Mouse (Mus musculus) liver, embryonic 12.5 days (tissue): ENCODE measurements at regions not wholly inside any gene's neighbourhood (a gene's known extent, or its start where the extent isn't known, plus 50 kb on each side); places are given as distances from the start of the nearest gene placed in this dataset.

Experiments
- ATAC-seq: fragments of 200-750 bp; cut with Nextera tagmentation; 2 replicates; pipeline ENCODE4 v1.8.0; 2017; ENCODE audit warnings: moderate number of reproducible peaks, mild to moderate bottlenecking, moderate library complexity
- H3K27ac ChIP-seq: fragments of 300-500 bp; sonication (generic); 2 replicates; pipeline ENCODE4 v1.5.1; 2016; ENCODE audit warnings: mild to moderate bottlenecking
- H3K27me3 ChIP-seq: fragments of 300-500 bp; sonication (generic); replicated peaks from 2 replicates; pipeline ENCODE4 v1.6.1; 2016; ENCODE audit warnings: mild to moderate bottlenecking, moderate library complexity
- H3K36me3 ChIP-seq: fragments of 300-500 bp; sonication (generic); 2 replicates; pipeline ENCODE4 v1.6.1; 2016; ENCODE audit warnings: mild to moderate bottlenecking, moderate library complexity
- H3K4me1 ChIP-seq: fragments of 300-500 bp; sonication (generic); 2 replicates; pipeline ENCODE4 v1.6.1; 2016
- H3K4me2 ChIP-seq: fragments of 300-500 bp; sonication (generic); 2 replicates; pipeline ENCODE4 v1.6.1; 2016; ENCODE audit warnings: mild to moderate bottlenecking, moderate library complexity
- H3K4me3 ChIP-seq: fragments of 300-500 bp; sonication (generic); 2 replicates; pipeline ENCODE4 v1.5.1; 2016; ENCODE audit warnings: mild to moderate bottlenecking, moderate library complexity
- H3K9ac ChIP-seq: fragments of 300-500 bp; sonication (generic); 2 replicates; pipeline ENCODE4 v1.6.1; 2016; ENCODE audit warnings: mild to moderate bottlenecking, moderate library complexity
- H3K9me3 ChIP-seq: fragments of 300-500 bp; sonication (generic); replicated peaks from 2 replicates; pipeline ENCODE4 v1.6.1; 2016; ENCODE audit warnings: mild to moderate bottlenecking, moderate library complexity
- WGBS: fragments of 180-500 bp; shearing (Covaris S2); methylation state at CpG from one replicate; pipeline ENCODE4 v1.1.7; 2016; ENCODE audit not compliant: insufficient replicate concordance; 5-methylcytosine and 5-hydroxymethylcytosine counted together

DNA sequence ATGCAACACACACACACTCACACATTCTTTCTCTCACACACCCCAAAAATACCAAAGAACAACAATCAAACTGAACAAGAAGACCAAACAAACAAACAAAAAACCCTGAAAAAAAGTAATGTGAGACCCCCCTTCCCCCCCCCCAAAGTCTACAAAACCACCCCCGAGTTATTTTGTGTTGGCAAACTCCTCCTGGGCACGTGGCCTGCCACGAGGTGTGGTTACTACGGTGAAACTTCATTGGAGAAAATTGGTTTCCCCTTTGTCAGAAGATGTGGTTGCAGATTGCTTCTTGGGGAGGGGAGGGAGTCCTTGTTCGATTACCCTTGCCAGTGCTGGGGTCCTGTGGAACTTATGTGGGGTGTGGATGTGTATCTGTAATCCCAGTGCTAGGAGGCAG lies 82.3 kb upstream of the S1pr3 start:
- no peak overlapping the region for H3K4me2 ChIP-seq
- ATAC-seq = no peak
- H3K36me3 ChIP-seq = no peaks in the 10 kb centered on the region
- no peak overlapping the region for H3K4me3 ChIP-seq
- H3K4me1 ChIP-seq = no peaks in the 10 kb centered on the region
- 23% methylated on average over 5 of the region's 5 CpGs for WGBS
- H3K27ac ChIP-seq = no peak overlapping the region
- H3K9me3 ChIP-seq = no peaks in the 10 kb centered on the region
- H3K9ac ChIP-seq = no peak overlapping the region
- H3K27me3 ChIP-seq = no peaks in the 10 kb centered on the region

GRCm38 (mm10) chr13:51328131-51328970 lies 80.1 kb upstream of the S1pr3 start:
- WGBS = 45% methylated on average over 15 of the region's 15 CpGs
- H3K36me3 ChIP-seq = no peaks in the 10 kb centered on the region
- no peak for ATAC-seq
- no peak overlapping the region for H3K4me3 ChIP-seq
- H3K27ac ChIP-seq = no peak overlapping the region
- no peak overlapping the region for H3K9ac ChIP-seq
- H3K4me1 ChIP-seq = no peaks in the 10 kb centered on the region
- H3K4me2 ChIP-seq = no peak overlapping the region
- no peaks in the 10 kb centered on the region for H3K27me3 ChIP-seq
- no peaks in the 10 kb centered on the region for H3K9me3 ChIP-seq

DNA sequence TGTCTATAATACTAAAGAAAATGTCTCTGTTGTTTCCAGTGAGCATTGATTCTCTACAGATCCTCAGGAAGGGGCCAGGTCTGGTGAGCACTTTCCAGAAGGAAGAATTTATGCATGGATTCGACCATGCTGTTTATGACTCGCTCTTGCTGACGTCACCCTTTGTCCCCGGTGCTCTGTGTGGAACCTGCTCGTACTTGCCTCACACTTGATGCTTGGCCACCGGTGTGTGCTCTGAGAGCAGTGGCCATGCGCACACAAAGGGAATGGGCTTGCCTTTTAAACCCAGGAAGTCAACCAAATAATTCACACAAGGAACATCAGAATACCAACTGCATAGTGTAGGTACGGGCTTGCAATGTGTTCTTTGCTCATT lies 79.5 kb upstream of the S1pr3 start:
- H3K27ac ChIP-seq = no peak overlapping the region
- no peak overlapping the region for H3K4me2 ChIP-seq

GRCm38 (mm10) chr13:51329717-51330116 lies 78.7 kb upstream of the S1pr3 start:
- no peak overlapping the region for H3K9ac ChIP-seq
- H3K4me3 ChIP-seq = no peak overlapping the region
- no peaks in the 10 kb centered on the region for H3K9me3 ChIP-seq
- no peak overlapping the region for H3K27ac ChIP-seq
- no peaks in the 10 kb centered on the region for H3K4me1 ChIP-seq
- H3K36me3 ChIP-seq = no peaks in the 10 kb centered on the region
- no peak overlapping the region for H3K4me2 ChIP-seq
- no peak for ATAC-seq
- H3K27me3 ChIP-seq = no peaks in the 10 kb centered on the region

More for the DNA sequence above, 79.5 kb upstream of the S1pr3 start:
- ATAC-seq = no peak
- Histone ChIP-seq H3K27me3 (no peaks in the 10 kb centered on the region), H3K9ac (no peak overlapping the region), H3K36me3 (no peaks in the 10 kb centered on the region), H3K4me1 (no peaks in the 10 kb centered on the region), H3K9me3 (no peaks in the 10 kb centered on the region), H3K4me3 (no peak overlapping the region)
- 64% methylated on average over 8 of the region's 8 CpGs for WGBS

DNA sequence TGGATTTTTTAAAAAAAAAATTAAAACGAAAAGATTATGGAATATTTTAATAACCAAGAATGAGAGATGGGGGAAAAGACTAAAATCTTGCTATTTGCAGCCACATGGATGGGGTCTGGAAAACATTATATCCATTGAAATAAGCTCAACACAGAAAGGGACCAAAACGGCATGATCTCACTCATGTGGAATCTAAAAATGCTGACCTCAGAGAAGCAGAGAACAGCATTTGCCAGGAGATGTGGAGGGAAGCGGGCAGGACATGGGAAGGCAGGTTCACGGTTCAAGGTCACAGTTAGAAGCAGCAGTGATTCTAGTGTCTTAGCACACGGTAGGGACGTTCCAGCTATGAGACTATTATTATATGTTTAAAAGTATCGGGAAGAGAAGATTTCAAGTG lies 76.2 kb upstream of the S1pr3 start:
- H3K4me2 ChIP-seq = no peak overlapping the region
- whole genome bisulfite sequencing = 73% methylated on average over 7 of the region's 7 CpGs
- H3K27me3 ChIP-seq = no peaks in the 10 kb centered on the region
- no peak for ATAC-seq
- H3K9me3 ChIP-seq = no peaks in the 10 kb centered on the region
- no peaks in the 10 kb centered on the region for H3K4me1 ChIP-seq
- no peaks in the 10 kb centered on the region for H3K36me3 ChIP-seq
- H3K27ac ChIP-seq = no peak overlapping the region
- H3K9ac ChIP-seq = no peak overlapping the region
- H3K4me3 ChIP-seq = no peak overlapping the region

DNA sequence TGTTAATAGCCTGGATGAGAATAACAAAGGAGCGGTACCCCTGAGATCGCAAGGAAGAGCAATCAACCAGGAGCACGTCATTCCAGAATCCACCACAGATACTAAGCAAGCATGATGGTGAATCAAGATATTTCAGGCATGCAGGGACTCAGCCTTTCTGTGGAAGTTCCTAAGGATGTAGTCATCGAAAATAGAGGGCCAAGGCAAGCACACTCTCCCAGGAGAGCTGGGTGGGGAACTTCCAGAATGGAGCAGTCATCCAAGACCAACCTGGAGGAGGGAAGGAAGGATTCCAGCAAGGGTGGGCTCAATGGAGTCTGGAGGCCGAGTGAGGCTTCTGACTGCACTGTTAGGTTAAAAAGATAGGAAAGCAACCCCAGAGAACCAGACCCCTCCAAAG lies 75.0 kb upstream of the S1pr3 start:
- WGBS = 66% methylated on average over 5 of the region's 5 CpGs
- Histone ChIP-seq H3K9me3 (no peaks in the 10 kb centered on the region), H3K4me3 (no peak overlapping the region), H3K27ac (no peak overlapping the region), H3K4me1 (no peaks in the 10 kb centered on the region), H3K4me2 (no peak overlapping the region), H3K9ac (no peak overlapping the region), H3K27me3 (no peaks in the 10 kb centered on the region), H3K36me3 (no peaks in the 10 kb centered on the region)
- ATAC-seq = no peak

- Histone ChIP-seq H3K4me3 (no peak overlapping the region), H3K9me3 (peaks cover 4% of the 10 kb centered on the region; the same call in 1 of the 2 replicates), H3K4me1 (no peaks in the 10 kb centered on the region), H3K9ac (no peak overlapping the region), H3K27me3 (no peaks in the 10 kb centered on the region), H3K27ac (no peak overlapping the region), H3K36me3 (no peaks in the 10 kb centered on the region), H3K4me2 (no peak overlapping the region)
- WGBS = 63% methylated on average over 5 of the region's 5 CpGs
- ATAC-seq = no peak
Observed at GRCm38 (mm10) chr13:51336726-51337125, 71.7 kb upstream of the S1pr3 start.

DNA sequence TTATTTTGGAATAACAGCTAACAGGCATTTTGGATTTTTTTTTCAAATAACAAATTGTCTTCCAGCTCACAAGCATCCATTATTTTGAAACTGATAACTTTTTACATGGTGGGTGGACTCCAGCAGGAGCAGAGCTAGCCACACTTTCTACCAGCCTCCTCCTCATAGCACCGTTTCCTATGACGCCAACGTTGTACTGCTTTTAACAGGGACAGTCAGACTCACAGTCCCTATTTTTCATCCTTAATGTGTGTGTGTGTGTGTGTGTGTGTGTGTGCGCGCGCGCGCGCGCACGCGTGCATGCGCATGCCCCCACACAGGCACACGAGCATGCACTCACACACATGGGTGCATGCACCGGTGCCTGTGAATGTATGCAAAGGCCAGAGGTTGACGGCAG lies 70.5 kb upstream of the S1pr3 start:
- Histone ChIP-seq H3K4me1 (no peaks in the 10 kb centered on the region), H3K9me3 (peaks cover 4% of the 10 kb centered on the region; the same call in 1 of the 2 replicates), H3K36me3 (no peaks in the 10 kb centered on the region), H3K9ac (no peak overlapping the region), H3K4me3 (no peak overlapping the region), H3K27ac (no peak overlapping the region), H3K27me3 (no peaks in the 10 kb centered on the region), H3K4me2 (no peak overlapping the region)
- ATAC-seq = no peak
- 88% methylated on average over 16 of the region's 16 CpGs for WGBS

- peaks cover 4% of the 10 kb centered on the region; the same call in 1 of the 2 replicates for H3K9me3 ChIP-seq
- H3K4me2 ChIP-seq = no peak overlapping the region
- no peak overlapping the region for H3K27ac ChIP-seq
- H3K36me3 ChIP-seq = no peaks in the 10 kb centered on the region
- ATAC-seq = no peak
- no peaks in the 10 kb centered on the region for H3K4me1 ChIP-seq
- 65% methylated on average over 4 of the region's 4 CpGs for WGBS
- H3K9ac ChIP-seq = no peak overlapping the region
- no peaks in the 10 kb centered on the region for H3K27me3 ChIP-seq
- no peak overlapping the region for H3K4me3 ChIP-seq
Observed at GRCm38 (mm10) chr13:51345321-51345720, 63.1 kb upstream of the S1pr3 start.

DNA sequence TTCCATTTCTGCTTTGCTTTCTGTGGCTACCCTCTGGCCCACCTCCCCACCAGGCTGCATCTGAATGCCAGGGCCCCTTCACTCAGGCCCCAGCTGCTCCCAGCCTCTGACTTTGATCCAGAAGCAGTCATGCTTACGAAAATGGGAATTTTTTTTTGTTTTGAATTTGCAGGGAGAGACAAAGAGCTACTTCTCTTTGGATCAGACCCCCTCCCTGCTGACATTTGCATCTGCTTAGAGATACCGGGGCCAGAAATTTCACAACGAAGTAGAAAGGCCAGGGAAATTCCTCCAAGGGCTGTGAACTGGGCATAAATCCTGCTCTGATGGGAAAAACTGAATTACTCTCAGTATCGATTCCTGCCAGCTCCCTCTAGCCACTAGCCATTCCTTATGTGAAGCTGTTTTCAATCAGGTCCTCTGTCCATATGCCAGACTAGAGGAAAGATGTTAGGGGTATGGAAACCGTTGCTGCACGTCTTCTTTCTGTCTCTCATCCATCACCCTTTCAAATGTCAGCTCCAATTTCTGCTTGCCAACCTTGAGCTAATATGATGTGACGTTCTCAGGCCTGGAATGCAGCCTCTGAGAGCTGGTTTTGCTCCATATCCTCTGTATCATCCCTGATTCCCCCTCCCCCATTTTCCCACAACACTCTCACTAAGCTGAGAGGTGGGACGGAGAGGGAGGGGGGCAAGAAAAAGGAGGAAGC lies 62.4 kb upstream of the S1pr3 start:
- WGBS = 48% methylated on average over 8 of the region's 8 CpGs
- H3K4me2 ChIP-seq = no peak overlapping the region
- H3K27ac ChIP-seq = no peak overlapping the region
- ATAC-seq = no peak
- no peaks in the 10 kb centered on the region for H3K4me1 ChIP-seq
- H3K4me3 ChIP-seq = no peak overlapping the region
- peaks cover 4% of the 10 kb centered on the region; the same call in 1 of the 2 replicates for H3K9me3 ChIP-seq
- H3K9ac ChIP-seq = no peak overlapping the region
- H3K36me3 ChIP-seq = no peaks in the 10 kb centered on the region
- no peaks in the 10 kb centered on the region for H3K27me3 ChIP-seq

- H3K9ac ChIP-seq = no peak overlapping the region
- WGBS = 64% methylated on average over 4 of the region's 4 CpGs
- H3K4me1 ChIP-seq = no peaks in the 10 kb centered on the region
- no peaks in the 10 kb centered on the region for H3K36me3 ChIP-seq
- H3K9me3 ChIP-seq = no peaks in the 10 kb centered on the region
- H3K4me2 ChIP-seq = no peak overlapping the region
- no peak for ATAC-seq
- H3K4me3 ChIP-seq = no peak overlapping the region
- H3K27me3 ChIP-seq = no peaks in the 10 kb centered on the region
- H3K27ac ChIP-seq = no peak overlapping the region
Observed at GRCm38 (mm10) chr13:51348707-51349106, 59.7 kb upstream of the S1pr3 start.

- Histone ChIP-seq H3K4me2 (no peak overlapping the region), H3K9ac (no peak overlapping the region), H3K27me3 (no peaks in the 10 kb centered on the region), H3K4me1 (no peaks in the 10 kb centered on the region), H3K9me3 (no peaks in the 10 kb centered on the region), H3K36me3 (no peaks in the 10 kb centered on the region), H3K4me3 (no peak overlapping the region), H3K27ac (no peak overlapping the region)
- 68% methylated on average over 11 of the region's 11 CpGs for WGBS
- no peak for ATAC-seq
Observed at GRCm38 (mm10) chr13:51349818-51350551, 58.5 kb upstream of the S1pr3 start.
